Mouse (Mus musculus): ENCODE data around the gene Rara. TPM values are rescaled to one million over a fixed set of nuclear protein-coding genes. Genes with fewer than 3 reads are reported as not detected.

Gene Rara
- total and polyA plus RNA-seq, 3 experiments = 12.1 to 13.7 TPM; not detected in 1

DNA sequence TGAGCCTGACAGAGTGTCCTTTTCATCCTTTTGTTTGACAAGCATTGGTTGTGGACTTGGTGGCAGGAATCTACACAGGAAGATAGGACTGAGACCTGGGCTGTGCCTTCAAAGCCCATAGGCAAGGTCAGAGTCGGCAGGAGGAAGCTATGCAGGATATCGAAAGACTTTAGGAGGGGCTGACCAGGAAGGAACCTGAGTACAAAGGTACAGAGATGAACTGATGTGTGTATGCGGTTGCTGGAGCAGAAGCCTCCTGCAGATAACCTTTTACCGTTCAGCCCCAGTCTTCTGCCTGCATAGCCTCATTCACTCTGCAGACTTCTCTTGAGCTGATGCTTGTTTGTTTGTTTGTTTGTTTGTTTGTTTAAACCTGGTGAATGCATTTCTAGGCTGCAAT lies 22.0 kb upstream of the Rara start:
- peak; percentile 63 for DNase-seq (ENCODE audit: low read depth, low spot score)
- Histone ChIP-seq H3K36me3 (ENCODE audit: control insufficient read depth in 1 of 2, insufficient read depth in 2 of 2, low read length in 2 of 2) (peaks cover 4 to 59% of the 10 kb centered on the region in 2 experiments; a peak in 3 of 4 replicates), H3K9me3 (replicated peaks; ENCODE audit: insufficient read depth, low read length) (no peaks in the 10 kb centered on the region), H3K79me2 (ENCODE audit: control insufficient read depth, insufficient read depth, low read length, poor library complexity) (peaks cover 28% of the 10 kb centered on the region), H3K27me3 (ENCODE audit: control insufficient read depth in 1 of 2, insufficient read depth in 2 of 2, low read length in 2 of 2) (no peaks in the 10 kb centered on the region), H3K4me3 (ENCODE audit: control insufficient read depth in 1 of 2, insufficient read depth in 1 of 2, low read depth in 2 of 2, low read length in 2 of 2) (peak overlapping the region; percentile 5; a peak in 2 of 4 replicates), H3K27ac (ENCODE audit: control insufficient read depth, low read depth, low read length) (peak overlapping the region; percentile 92), H3K9ac (ENCODE audit: control insufficient read depth, low read depth, low read length, poor library complexity, severe bottlenecking) (peak overlapping the region; percentile 20), H3K4me1 (ENCODE audit: control insufficient read depth in 1 of 2, insufficient read depth in 2 of 2, low read length in 2 of 2) (peaks cover 30 to 63% of the 10 kb centered on the region in 2 experiments)
- TF ChIP-seq RCOR1 (IDR thresholded peaks at IDR 0.05; ENCODE audit: low read depth, low read length) (no peak), POLR2AphosphoS5 (IDR thresholded peaks at IDR 0.05; ENCODE audit: borderline replicate concordance, low read depth, low read length) (no peak), ZKSCAN1 (IDR thresholded peaks at IDR 0.05; ENCODE audit: low read depth, low read length) (no peak), GABPA (IDR thresholded peaks at IDR 0.05; ENCODE audit: low read depth, low read length) (no peak), JUND (IDR thresholded peaks at IDR 0.05; ENCODE audit: low read depth, low read length) (no peak), MYB (IDR thresholded peaks at IDR 0.05; ENCODE audit: low read depth, low read length) (no peak), MAZ (IDR thresholded peaks at IDR 0.05; ENCODE audit: low read depth, low read length) (no peak), USF2 (IDR thresholded peaks at IDR 0.05; ENCODE audit: borderline replicate concordance in 1 of 2, insufficient read depth in 1 of 2, low read depth in 1 of 2, low read length in 2 of 2) (no peak), CHD2 (IDR thresholded peaks at IDR 0.05; ENCODE audit: low read length) (no peak), MAFK (IDR thresholded peaks at IDR 0.05; ENCODE audit: borderline replicate concordance, low read depth, low read length) (no peak), POLR2AphosphoS2 (IDR thresholded peaks at IDR 0.05; ENCODE audit: low read length) (no peak), CTCF (IDR thresholded peaks at IDR 0.05 in 2 of 3, conservative IDR thresholded peaks at IDR 0.05 in 1 of 3; ENCODE audit: control insufficient read depth in 1 of 3, insufficient read depth in 1 of 3, low read depth in 2 of 3, low read length in 3 of 3, poor library complexity in 1 of 3, severe bottlenecking in 1 of 3) (no peak), ZC3H11A (IDR thresholded peaks at IDR 0.05; ENCODE audit: low read depth, low read length) (no peak), POLR2A (IDR thresholded peaks at IDR 0.05; ENCODE audit: control insufficient read depth in 1 of 2, insufficient read depth in 1 of 2, low read depth in 1 of 2, low read length in 2 of 2, poor library complexity in 1 of 2) (no peak), HCFC1 (IDR thresholded peaks at IDR 0.05; ENCODE audit: low read depth, low read length) (no peak), MEF2A (IDR thresholded peaks at IDR 0.05; ENCODE audit: extremely low read depth, insufficient replicate concordance, low read depth, low read length, poor library complexity, severe bottlenecking) (no peak), USF1 (IDR thresholded peaks at IDR 0.05; ENCODE audit: low read depth, low read length) (no peak), TAL1 (IDR thresholded peaks at IDR 0.05; ENCODE audit: low read length) (peak; percentile 72), EP300 (IDR thresholded peaks at IDR 0.05; ENCODE audit: low read depth in 1 of 2, low read length in 2 of 2) (peak; percentile 52 to 79; a peak in 3 of 4 replicates), ZNF384 (IDR thresholded peaks at IDR 0.05; ENCODE audit: low read depth, low read length) (no peak), SMC3 (IDR thresholded peaks at IDR 0.05; ENCODE audit: low read depth, low read length) (no peak), ETS1 (IDR thresholded peaks at IDR 0.05; ENCODE audit: low read depth, low read length) (no peak; the same call in 1 of the 2 replicates), MYC (IDR thresholded peaks at IDR 0.05; ENCODE audit: low read depth, low read length) (no peak), TBP (IDR thresholded peaks at IDR 0.05; ENCODE audit: low read depth, low read length) (peak; percentile 95), NRF1 (IDR thresholded peaks at IDR 0.05; ENCODE audit: insufficient read depth, low read depth, low read length, poor library complexity, severe bottlenecking) (no peak), E2F4 (IDR thresholded peaks at IDR 0.05; ENCODE audit: borderline replicate concordance, low read depth, low read length) (no peak), MAX (IDR thresholded peaks at IDR 0.05; ENCODE audit: low read length) (no peak; the same call in 1 of the 2 replicates), TCF12 (IDR thresholded peaks at IDR 0.05; ENCODE audit: low read depth, low read length) (peak; percentile 77), RAD21 (IDR thresholded peaks at IDR 0.05; ENCODE audit: low read depth, low read length) (no peak), KAT2A (conservative IDR thresholded peaks at IDR 0.05; ENCODE audit: low read depth, low read length) (no peak), BHLHE40 (IDR thresholded peaks at IDR 0.05; ENCODE audit: borderline replicate concordance, low read depth, low read length) (no peak), NELFE (IDR thresholded peaks at IDR 0.05; ENCODE audit: low read depth, low read length) (no peak; the same call in 1 of the 2 replicates), SIN3A (IDR thresholded peaks at IDR 0.05; ENCODE audit: low read length) (no peak), ELF1 (IDR thresholded peaks at IDR 0.05; ENCODE audit: low read depth, low read length) (peak; percentile 34; the same call in 1 of the 2 replicates), CHD1 (IDR thresholded peaks at IDR 0.05; ENCODE audit: low read depth, low read length) (no peak), GATA1 (IDR thresholded peaks at IDR 0.05; ENCODE audit: low read depth, low read length) (peak; percentile 67; the same call in 1 of the 2 replicates), UBTF (IDR thresholded peaks at IDR 0.05; ENCODE audit: borderline replicate concordance, insufficient read depth, low read depth, low read length) (0 out of 2 replicates have a peak, but pooled peaks have one; percentile 35), ZMIZ1 (IDR thresholded peaks at IDR 0.05; ENCODE audit: low read depth, low read length) (no peak)
